Mouse (Mus musculus) cortical plate, adult 2 months (tissue): ENCODE measurements around the gene Gmip.

ENCODE experiments used
- CTCF ChIP-seq: fragments of 200-500 bp; IDR thresholded peaks from 2 replicates; pipeline ENCODE4 v1.5.1; 2011; ENCODE audit warnings: mild to moderate bottlenecking, control low read depth, low read length; ENCODE audit not compliant: insufficient read depth; ENCODE audit errors: extremely low read depth
- POLR2A ChIP-seq: fragments of 200-500 bp; IDR thresholded peaks from 2 replicates; pipeline ENCODE4 v1.6.1; 2011; ENCODE audit warnings: mild to moderate bottlenecking, low read length, control low read depth; ENCODE audit not compliant: insufficient read depth; ENCODE audit errors: extremely low read depth

GRCm38 (mm10) chr8:69771221-69771620, 37.3 kb upstream of the Gmip start:
- TF ChIP-seq CTCF (no peak), POLR2A (no peak)
